Mouse (Mus musculus): ENCODE data around the gene Tex52.
A peak's percentile ranks its signal among the peaks of the same experiment; 100 is the strongest.

Gene Tex52

DNA sequence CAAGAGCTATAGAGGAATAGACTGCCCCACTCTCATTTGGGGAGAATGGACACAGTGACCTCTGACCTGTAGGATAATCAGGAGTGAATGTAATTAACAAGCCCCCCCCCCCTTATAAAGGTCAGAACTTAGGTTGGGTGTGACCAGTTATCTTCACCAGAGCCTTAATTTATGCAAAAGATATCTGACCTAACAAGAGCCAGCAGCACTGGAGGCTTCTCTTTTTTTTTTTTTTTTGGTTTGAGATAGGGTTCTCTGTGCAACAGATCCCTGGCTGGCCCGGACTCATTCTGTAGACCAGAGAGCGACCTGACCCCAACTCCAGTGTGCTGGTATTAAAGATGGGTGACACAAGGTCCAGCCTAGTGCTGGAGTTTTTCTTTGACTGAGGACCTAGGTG, 54.0 kb downstream of the Tex52 start:
- DNase-seq (ENCODE audit: low spot score in 2 of 2), result no peak

DNA sequence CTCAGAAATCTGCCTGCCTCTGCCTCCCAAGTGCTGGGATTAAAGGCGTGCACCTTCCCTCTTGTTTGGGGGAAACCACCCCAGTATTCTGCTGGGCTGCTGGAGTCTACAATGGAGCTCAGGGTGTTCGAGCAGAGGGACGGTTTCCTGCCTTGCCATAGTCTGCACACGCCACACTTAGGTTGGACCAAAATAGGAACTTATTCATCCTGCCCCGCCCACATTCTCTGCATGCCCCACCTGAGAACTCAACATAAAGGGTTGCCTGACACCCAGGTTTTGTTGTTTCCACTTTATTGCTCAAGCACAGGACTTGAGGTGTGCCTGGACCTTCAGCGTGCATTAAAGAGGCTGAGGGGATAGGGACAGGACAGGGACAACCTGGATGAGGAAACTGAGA, 54.6 kb downstream of the Tex52 start:
- no peak for DNase-seq (ENCODE audit: low spot score in 2 of 2)

DNA sequence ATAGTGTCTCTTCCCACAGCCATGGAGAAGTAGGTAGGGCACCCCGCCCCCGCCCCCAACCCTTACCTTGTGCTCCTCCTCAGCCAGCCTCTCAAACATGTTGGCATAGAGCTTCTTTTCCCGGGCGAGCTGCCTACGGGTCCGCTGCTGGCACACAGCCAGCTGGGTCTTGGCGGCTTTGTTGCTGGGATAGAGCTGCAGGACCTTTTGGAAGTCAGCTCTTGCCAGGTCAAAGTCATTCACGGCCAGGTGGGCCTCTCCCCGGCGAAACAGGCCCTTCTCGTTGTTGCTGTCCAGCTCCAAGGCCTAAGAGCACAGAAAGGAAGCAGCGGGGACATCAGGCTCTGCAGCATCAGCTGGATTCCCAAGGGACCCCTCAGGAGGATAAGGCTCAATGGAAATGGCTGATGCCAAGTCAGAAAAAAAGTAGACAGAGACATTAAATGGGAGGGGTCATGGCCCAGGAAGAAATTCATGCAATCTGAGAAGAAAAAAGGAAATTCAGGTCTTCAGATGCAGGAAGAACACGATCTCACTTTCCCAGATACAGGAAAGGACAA, 57.2 kb downstream of the Tex52 start:
- peak; percentile 41 to 47 for DNase-seq (ENCODE audit: low spot score in 2 of 2)

- DNase-seq (ENCODE audit: low spot score in 2 of 2), result no peak
These were observed 58.3 kb downstream of the Tex52 start for GRCm38 (mm10) chr6:128433566-128433965.
